20 mouse cellular contexts compared by ENCODE assay signal in the genomic region with DNA sequence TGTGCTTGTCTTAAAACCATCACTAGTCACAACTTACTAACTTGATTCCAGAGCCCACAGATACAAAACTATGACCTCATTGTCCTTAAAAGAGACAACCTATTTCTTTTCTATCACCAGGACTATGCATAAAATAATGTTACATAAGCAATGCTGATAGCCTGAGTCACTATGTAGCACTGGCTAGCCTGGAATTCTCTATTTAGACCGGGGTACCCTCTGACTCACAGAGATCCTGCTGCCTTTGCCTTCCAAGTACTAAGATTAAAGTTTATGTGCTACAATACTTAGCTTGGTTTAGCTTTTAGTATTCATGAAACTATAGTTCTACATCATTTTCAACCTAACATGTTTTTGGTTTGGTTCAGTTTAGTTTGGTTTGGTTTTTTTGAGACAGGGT.
"Had no signal": no experiment of that assay in that cellular context is flagged by ENCODE, and none has a peak within 500 bp of the region (broad histone marks: within the 10 kb centered on the region; RNA-seq: fewer than 3 reads in every experiment).

No protein-coding gene starts in this region.

- H3K27ac ChIP-seq: kidney, embryonic 15.5 days; limb, embryonic 12.5 days; limb, embryonic 15.5 days; liver, embryonic 14.5 days; lung, embryonic 15.5 days; neural tube, embryonic 12.5 days; neural tube, embryonic 15.5 days; stomach, postnatal 0 days had no signal

- DNase-seq: kidney, adult 8-10 months; kidney, postnatal 10 days; kidney, postnatal 36 days; lung, postnatal 10 days; lung, postnatal 4 days; midbrain, embryonic 14.5 days; right cerebral cortex, adult 18-20 months; right cerebral cortex, postnatal 14 days; right cerebral cortex, postnatal 4 days; thymus, postnatal 36 days had no signal

- H3K4me3 ChIP-seq: kidney, embryonic 15.5 days; limb, embryonic 12.5 days; limb, embryonic 15.5 days; lung, embryonic 15.5 days; neural tube, embryonic 12.5 days; neural tube, embryonic 15.5 days had no signal

- H3K4me2 ChIP-seq: kidney, embryonic 15.5 days; limb, embryonic 12.5 days; limb, embryonic 15.5 days; liver, embryonic 11.5 days; lung, embryonic 15.5 days; midbrain, embryonic 11.5 days; neural tube, embryonic 12.5 days; neural tube, embryonic 15.5 days had no signal

- H3K27me3 ChIP-seq: kidney, embryonic 15.5 days; limb, embryonic 12.5 days; limb, embryonic 15.5 days; lung, embryonic 15.5 days; neural tube, embryonic 12.5 days; neural tube, embryonic 15.5 days had no signal
